Mouse (Mus musculus) forelimb bud, embryonic 11.5 days (tissue): ENCODE results near the gene Spef1.
A peak's percentile ranks its signal among the peaks of the same experiment; 100 is the strongest.

ENCODE experiments used
- DNase-seq: peaks from one replicate; pipeline ENCODE4 v3.0.0-alpha.2; 2012; ENCODE audit warnings: low read depth, low spot score

Gene Spef1

GRCm38 (mm10) chr2:131206778-131207177, 19.7 kb upstream of the Spef1 start, which contains the start of gene Ap5s1:
Ap5s1 (plus strand) TSS chr2:131207078.
- no peak for DNase-seq

DNA sequence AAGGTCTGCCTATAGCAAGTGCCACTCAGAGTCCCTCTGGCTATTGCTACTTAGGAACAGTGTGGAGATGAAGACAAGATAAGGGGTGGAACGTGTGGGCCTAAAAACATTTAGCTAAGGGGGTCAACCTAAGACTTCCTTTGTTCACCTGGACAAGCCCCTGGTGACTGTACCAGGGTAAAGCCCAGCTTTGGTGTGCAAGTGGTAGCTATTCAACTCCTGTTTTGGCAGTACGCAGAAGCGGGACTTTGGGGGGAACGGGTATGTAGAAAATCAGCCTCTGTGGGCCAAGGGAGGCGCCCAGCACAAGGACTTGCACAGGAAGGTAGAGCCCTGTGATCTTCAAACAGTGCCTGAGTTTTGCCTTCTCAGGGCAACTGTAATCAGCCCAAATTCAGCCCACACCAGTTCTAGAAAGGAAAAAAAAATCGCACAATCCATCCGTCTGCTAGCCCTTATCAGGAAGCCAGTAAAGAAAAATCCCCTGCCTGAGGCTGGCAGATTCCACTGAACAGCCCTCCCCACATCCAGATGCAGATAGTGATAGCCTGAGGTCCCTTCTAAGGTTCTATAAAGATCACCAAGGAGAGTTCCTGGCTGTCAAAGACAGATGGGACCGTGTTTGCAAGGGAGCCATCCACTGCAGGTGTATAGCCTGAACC, 18.6 kb upstream of the Spef1 start:
- DNase-seq = no peak

- DNase-seq = no peak
These were observed 17.4 kb upstream of the Spef1 start for GRCm38 (mm10) chr2:131204410-131204981.

GRCm38 (mm10) chr2:131203816-131204409, 16.8 kb upstream of the Spef1 start:
- no peak for DNase-seq

- no peak for DNase-seq
These were observed 14.2 kb upstream of the Spef1 start for GRCm38 (mm10) chr2:131201262-131201661.

GRCm38 (mm10) chr2:131200710-131201109, 13.6 kb upstream of the Spef1 start:
- DNase-seq = no peak

- no peak for DNase-seq
These were observed 9.7 kb upstream of the Spef1 start for GRCm38 (mm10) chr2:131196606-131197316.

GRCm38 (mm10) chr2:131191005-131191390, 3.9 kb upstream of the Spef1 start:
- DNase-seq = no peak

GRCm38 (mm10) chr2:131190344-131191004, 3.4 kb upstream of the Spef1 start:
- no peak for DNase-seq

GRCm38 (mm10) chr2:131189521-131190309, 2.6 kb upstream of the Spef1 start:
- DNase-seq = no peak

- no peak for DNase-seq
These were observed 1.2 kb upstream of the Spef1 start for GRCm38 (mm10) chr2:131188311-131188710.

DNA sequence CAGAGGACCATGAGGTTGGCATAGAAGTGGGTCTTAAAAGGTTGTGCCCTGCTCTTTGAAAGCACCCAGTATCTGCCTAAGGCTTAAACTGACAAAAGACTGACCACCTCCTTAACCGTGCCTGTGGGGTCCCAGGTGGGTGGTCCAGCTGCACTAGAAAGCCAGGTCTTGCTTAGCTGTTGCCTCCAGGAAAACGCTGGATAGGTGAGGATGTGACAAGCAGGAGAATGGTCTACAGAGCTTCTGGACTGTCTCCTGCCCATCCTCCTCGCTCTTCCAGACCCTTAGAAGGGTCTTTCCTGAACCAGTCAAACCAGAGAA, 480 bp upstream of the Spef1 start:
- DNase-seq = no peak

GRCm38 (mm10) chr2:131186343-131186742, 739 bp downstream of the Spef1 start:
- DNase-seq = no peak

DNA sequence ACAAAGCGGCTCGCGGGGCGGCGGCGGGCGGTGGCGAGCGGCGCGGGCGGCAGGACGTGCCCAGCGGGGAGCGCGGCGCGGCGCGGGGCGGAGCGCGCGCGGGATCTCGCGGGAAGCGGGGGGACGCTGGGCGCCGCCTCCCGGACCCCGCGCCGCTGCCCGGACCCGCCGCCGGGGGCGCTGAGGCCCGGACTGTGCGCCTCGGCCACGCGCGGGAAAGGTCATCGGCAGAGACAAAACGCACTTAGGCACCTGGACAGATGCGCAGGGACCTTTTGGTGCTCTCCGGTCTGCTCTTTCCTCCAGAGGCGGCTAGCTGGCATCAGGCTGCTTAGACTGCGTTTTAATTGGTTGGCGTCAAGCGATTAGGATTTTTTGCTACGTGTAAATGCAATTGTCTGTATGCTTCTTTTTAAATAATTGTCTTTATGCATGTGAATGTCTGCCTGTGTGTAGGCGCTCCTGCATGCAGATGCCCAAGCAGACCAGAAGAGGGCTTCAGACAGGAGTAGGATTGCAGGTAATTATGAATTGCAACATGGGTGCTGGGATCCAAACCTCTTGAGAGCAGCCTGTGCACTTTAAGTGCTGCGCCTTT, 7.0 kb downstream of the Spef1 start, which contains the start of gene Cenpb:
TSS of gene Cenpb (minus strand) at position 78 of the 598 bp plus-strand sequence.
- peak; percentile 76 for DNase-seq

- DNase-seq = peak; percentile 63
These were observed 7.7 kb downstream of the Spef1 start for GRCm38 (mm10) chr2:131179246-131179886.

DNA sequence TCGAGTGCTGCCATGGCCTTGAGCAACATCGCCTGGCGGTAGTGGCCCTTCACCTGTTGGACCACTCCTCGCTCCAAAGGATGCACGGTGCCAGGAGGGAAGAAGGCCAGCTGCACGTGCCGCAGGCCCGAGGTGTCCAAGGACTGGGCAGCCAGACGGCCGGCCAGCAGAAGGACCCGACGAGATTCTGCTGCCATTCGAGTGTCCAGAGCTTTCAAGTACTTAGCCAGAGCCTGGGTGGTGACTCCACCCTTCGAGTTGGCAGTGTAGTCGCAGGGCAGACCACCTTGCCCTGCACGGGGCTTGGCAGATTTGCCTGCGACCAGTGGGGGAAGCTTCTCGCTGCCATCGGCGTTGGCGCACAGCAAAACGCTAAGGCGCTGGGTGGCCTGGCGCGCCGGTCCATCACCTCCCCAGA, 8.2 kb downstream of the Spef1 start:
- DNase-seq = no peak

DNA sequence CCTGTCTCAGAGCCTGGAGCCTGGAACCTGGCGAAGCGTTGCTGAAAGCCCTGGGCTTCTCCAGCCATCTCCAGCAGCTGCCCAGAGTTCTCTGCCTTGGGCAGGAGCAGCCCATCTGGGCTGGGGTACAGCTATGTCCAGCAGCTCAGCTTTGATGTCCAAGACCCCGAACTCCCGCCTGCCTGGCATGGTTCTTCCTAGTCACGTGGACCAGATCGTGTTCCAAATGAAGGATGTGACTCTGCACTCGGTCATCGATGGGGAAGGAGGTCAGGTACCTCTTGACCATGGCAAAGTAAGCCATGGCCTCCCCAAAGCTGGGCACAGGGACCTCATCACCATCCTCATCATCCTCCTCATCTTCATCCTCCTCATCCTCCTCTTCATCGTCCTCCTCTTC, 9.2 kb downstream of the Spef1 start:
- no peak for DNase-seq

DNA sequence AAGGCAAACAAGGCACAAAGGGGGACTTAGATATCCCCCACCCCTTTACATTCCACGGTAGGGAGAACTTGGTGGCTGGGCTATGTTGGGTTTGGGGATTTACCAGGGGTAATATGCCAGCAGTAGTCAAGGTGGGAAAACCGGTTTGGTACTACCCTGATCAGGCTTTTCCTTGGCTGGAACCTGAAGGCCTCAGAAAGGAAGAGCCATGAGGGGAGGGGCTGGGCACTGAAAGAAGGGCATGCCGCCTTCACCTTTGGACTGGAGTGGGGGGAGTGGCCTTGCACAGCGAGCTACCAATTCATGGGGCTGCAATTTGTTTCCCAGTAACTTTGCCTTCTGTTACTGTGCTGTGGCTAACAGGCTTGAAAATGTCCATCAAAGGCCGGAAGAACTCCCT, 10.6 kb downstream of the Spef1 start:
- DNase-seq = no peak

GRCm38 (mm10) chr2:131175945-131176309, 11.2 kb downstream of the Spef1 start:
- no peak for DNase-seq

DNA sequence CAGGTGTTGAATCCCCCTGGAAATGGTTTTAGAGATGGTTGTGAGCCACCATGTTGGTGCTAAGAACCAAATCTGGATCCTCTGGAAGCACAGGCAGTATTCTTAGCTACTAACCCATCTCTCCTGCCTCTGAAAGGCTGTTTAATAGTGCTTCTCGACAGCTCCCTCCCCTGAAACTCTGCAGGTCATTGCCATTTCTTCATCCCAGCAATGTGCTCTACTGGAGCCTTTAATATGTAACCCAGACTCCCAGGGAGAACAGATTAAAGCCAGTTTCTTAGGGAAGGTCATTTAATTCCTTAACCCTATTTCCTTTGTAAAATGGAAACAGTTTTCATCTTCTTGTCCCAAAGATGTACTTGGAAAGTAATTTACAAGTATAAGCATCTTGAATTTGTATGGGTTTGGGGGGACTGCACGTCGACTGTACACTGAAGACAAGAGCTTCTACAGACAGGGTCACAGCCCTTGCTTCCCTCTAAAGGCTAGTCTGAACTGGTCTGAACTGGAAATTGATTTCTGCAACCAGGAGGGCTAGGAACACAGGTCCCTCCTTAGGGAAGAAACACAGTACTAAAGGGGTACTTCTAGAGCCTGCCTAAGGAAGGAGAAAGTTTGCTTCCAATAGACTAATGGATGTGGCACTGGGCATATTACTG, 11.7 kb downstream of the Spef1 start:
- DNase-seq = no peak
